Mouse (Mus musculus) cortical plate, adult 2 months (tissue): ENCODE results near the gene Grifin. TPM values are rescaled to one million over a fixed set of nuclear protein-coding genes. Genes with fewer than 3 reads are reported as not detected.
A peak's percentile ranks its signal among the peaks of the same experiment; 100 is the strongest.

Experiments
- H3K27ac ChIP-seq: fragments of 200-500 bp; 2 replicates; pipeline ENCODE4 v1.5.1; 2012; ENCODE audit warnings: low read length, control low read depth, inconsistent platforms; ENCODE audit not compliant: insufficient read depth
- H3K4me1 ChIP-seq: fragments of 200-500 bp; 2 replicates; pipeline ENCODE4 v1.6.1; 2011; ENCODE audit warnings: low read length; ENCODE audit not compliant: control insufficient read depth, insufficient read depth
- H3K4me3 ChIP-seq: fragments of 200-500 bp; 2 replicates; pipeline ENCODE4 v1.5.1; 2011; ENCODE audit warnings: mild to moderate bottlenecking, low read length, control low read depth; ENCODE audit not compliant: insufficient read depth
- CTCF ChIP-seq: fragments of 200-500 bp; IDR thresholded peaks from 2 replicates; pipeline ENCODE4 v1.5.1; 2011; ENCODE audit warnings: mild to moderate bottlenecking, control low read depth, low read length; ENCODE audit not compliant: insufficient read depth; ENCODE audit errors: extremely low read depth
- POLR2A ChIP-seq: fragments of 200-500 bp; IDR thresholded peaks from 2 replicates; pipeline ENCODE4 v1.6.1; 2011; ENCODE audit warnings: mild to moderate bottlenecking, low read length, control low read depth; ENCODE audit not compliant: insufficient read depth; ENCODE audit errors: extremely low read depth
- polyA plus RNA-seq: library from polyadenylated mRNA; depleted of rRNA; stranded (reverse); fragments of >200 nt; gene quantifications from 2 replicates; pipeline ENCODE4 v1.2.3, GENCODE M21; 2012

Grifin gene
- polyA plus RNA-seq, 1 experiment: 1.4 TPM

DNA sequence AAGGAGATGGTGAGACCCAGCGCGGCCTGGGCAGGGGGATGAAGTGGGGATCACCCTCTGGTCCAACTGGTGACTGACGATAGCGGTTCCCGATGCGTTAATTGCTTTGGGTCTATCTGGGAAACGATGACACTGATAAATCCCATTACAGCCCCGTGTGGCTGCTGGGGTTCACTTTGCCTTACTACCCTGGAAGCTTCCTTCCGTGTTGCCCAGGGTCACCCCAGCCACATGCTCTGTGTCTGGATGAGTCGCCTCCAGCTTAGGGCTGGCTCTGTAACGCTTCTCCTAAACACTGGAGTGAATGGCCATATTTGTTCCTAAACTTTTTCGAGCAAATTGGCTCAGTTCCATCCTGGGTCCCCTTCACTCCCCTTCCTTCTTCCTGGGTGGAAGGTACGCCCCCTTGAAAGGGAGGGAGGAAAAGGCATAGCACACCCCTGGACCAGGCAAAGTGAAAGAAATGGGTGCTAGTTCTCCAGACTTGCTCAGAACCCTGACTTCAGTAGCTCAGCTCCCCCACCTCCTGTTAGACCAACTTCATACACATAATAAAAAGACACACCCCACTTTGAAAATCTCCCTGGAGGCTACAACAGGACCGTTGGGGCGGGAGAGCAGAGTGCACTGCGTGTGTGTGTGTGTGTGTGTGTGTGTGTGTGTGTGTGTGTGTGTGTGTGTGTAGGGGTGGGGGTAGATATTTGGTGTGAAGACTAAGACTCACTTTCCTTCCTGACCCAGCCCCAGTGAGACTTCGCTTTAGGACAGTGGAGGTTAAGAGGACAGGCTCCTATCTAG is 43.2 kb upstream of the Grifin start:
- Histone ChIP-seq H3K4me3 (peak overlapping the region; percentile 48), H3K4me1 (no peaks in the 10 kb centered on the region), H3K27ac (peak overlapping the region; percentile 75)
- TF ChIP-seq CTCF: no peak
- no peak for TF ChIP-seq POLR2A

DNA sequence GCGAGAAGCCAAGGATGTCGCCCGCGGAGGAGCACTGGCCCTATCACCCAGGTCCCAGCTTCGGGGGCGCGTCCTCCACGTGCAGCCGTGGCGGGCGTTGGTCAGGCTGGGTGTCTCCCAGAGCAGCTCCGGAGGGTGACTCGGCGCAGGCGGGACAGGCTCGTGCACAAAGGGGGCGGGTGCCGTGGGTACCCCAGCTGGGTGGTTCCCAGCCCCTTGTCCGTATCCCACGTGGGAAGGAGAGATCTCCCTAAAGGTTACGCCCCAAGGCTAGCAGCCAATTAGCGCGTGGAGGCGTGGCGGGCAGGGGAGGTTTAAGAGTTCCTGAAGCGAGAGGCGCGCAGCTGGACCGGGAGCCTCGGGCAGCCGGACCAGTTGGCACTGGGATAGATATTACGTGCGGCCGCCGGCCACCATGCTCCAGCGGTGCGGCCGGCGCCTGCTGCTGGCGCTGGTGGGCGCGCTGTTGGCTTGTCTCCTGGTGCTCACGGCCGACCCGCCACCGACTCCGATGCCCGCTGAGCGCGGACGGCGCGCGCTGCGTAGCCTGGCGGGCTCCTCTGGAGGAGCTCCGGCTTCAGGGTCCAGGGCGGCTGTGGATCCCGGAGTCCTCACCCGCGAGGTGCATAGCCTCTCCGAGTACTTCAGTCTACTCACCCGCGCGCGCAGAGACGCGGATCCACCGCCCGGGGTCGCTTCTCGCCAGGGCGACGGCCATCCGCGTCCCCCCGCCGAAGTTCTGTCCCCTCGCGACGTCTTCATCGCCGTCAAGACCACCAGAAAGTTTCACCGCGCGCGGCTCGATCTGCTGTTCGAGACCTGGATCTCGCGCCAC is 42.3 kb upstream of the Grifin start, which contains the start of gene Lfng:
Gene Lfng, plus strand, starts transcription at position 320 of the 835 bp plus-strand sequence.
- Histone ChIP-seq H3K27ac (peak within 1 kb of the TSS; percentile 75), H3K4me3 (peak within 1 kb of the TSS; percentile 48), H3K4me1 (no peaks in the 10 kb centered on the region)
- no peak for TF ChIP-seq CTCF
- TF ChIP-seq POLR2A: peak; percentile 80

DNA sequence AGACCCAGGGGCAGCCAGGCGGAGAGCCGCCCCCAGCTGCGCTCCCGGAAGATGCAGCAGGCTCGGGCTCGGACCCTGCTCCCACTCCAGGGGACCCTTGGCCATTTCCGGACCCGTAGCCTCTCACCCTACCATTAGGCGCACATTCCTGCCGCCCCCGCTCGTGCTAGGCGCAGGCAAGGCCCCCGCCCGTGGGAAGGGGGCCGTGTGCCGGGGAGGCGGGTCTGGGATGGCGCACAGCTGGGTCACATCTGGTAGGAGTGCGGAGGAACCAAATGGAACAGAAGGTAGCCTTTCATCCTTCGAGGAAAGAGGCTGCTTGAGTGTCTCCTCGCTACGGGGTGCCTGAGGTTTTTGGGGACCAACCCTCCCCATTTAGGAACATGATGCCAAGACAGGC is 41.5 kb upstream of the Grifin start:
- no peak overlapping the region; the same call in 1 of the 2 replicates for H3K4me3 ChIP-seq
- TF ChIP-seq POLR2A (no peak), CTCF (no peak)
- H3K4me1 ChIP-seq: no peaks in the 10 kb centered on the region
- no peak overlapping the region for H3K27ac ChIP-seq

- no peak overlapping the region for H3K4me3 ChIP-seq
- no peaks in the 10 kb centered on the region for H3K4me1 ChIP-seq
- TF ChIP-seq CTCF (no peak), POLR2A (no peak)
- H3K27ac ChIP-seq: no peak overlapping the region
These were observed 40.4 kb upstream of the Grifin start for GRCm38 (mm10) chr5:140605228-140605627.

GRCm38 (mm10) chr5:140604386-140604785 is 39.5 kb upstream of the Grifin start:
- no peak overlapping the region for H3K4me3 ChIP-seq
- TF ChIP-seq CTCF (no peak), POLR2A (no peak)

GRCm38 (mm10) chr5:140602540-140602939 is 37.7 kb upstream of the Grifin start:
- TF ChIP-seq POLR2A (no peak), CTCF (no peak)
- H3K27ac ChIP-seq: no peak overlapping the region
- H3K4me3 ChIP-seq: no peak overlapping the region
- H3K4me1 ChIP-seq: no peaks in the 10 kb centered on the region

More at GRCm38 (mm10) chr5:140604386-140604785, 39.5 kb upstream of the Grifin start:
- no peaks in the 10 kb centered on the region for H3K4me1 ChIP-seq
- no peak overlapping the region for H3K27ac ChIP-seq

DNA sequence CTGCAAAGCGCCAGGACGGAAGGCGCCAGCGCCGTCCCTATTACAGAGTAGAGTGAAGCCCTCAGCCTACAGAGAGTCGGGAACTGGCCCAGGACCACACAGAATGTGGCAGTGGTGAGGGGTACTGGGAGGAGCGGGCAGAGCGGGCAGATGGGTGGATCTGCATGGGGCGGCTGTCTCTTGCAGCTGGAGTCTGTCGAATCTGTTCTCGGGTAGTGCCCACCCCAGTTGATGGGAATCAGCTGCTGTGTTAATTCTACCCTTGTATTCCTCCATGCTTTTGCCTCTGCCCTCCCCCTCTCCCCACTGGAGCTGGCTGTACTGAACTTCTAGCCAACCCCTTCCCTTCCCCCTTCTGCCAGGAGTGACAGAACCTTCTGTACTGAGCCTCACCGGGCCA is 36.8 kb upstream of the Grifin start:
- no peaks in the 10 kb centered on the region for H3K4me1 ChIP-seq
- no peak overlapping the region for H3K4me3 ChIP-seq
- TF ChIP-seq CTCF: no peak
- no peak for TF ChIP-seq POLR2A
- H3K27ac ChIP-seq: no peak overlapping the region

DNA sequence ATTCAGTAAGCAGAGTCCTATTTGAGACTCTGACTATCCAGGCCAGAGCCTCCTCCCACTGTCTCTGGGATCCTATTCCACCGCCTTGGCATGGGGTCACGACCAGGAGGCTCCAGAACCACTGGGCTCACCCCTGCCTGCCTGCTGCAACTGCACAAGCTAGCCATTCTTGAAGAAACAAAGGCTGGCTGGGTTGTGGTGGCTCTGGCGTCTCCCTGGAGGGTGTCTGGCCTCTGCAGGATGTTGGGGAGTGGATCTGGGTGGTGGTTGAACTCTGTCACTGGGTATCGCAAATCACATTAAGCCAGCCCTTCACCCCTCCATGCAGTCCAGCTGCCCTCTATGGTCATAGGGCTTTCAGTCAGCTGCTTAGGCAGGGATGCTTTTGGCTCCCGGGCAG is 35.1 kb upstream of the Grifin start:
- no peak overlapping the region for H3K27ac ChIP-seq
- no peaks in the 10 kb centered on the region for H3K4me1 ChIP-seq
- H3K4me3 ChIP-seq: no peak overlapping the region
- no peak for TF ChIP-seq POLR2A

GRCm38 (mm10) chr5:140597787-140598186 is 32.9 kb upstream of the Grifin start:
- no peak for TF ChIP-seq POLR2A
- no peak for TF ChIP-seq CTCF
- Histone ChIP-seq H3K27ac (no peak overlapping the region), H3K4me1 (no peaks in the 10 kb centered on the region), H3K4me3 (no peak overlapping the region)
